Mouse (Mus musculus): ENCODE data around the gene Prkd2. TPM values are rescaled to one million over a fixed set of nuclear protein-coding genes. Genes with fewer than 3 reads are reported as not detected.

Gene Prkd2
- polyA plus RNA-seq, 1 experiment from 2014 or later = 21.9 TPM

DNA sequence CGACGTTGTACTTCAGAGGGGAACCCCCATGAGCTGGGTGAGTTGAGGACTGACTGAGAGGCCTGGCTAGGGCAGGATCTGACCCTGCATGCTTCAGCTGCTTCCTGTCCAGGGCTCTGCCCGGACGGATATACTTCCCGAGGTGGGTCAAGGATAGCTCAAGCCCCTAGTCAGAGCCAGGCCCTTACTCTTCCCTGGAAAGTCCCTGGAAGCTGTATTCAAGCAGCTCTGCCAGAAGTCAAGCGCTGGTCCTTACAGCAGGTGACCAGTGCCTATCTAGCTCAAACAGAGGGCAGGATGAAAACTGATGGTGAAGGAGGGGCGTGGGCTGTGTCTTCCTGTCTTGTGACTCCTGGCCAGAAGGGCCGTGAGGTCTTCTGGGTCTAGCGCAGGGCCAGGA is 12.3 kb upstream of the Prkd2 start:
- H3K36me3 ChIP-seq = peaks cover 97% of the 10 kb centered on the region

GRCm38 (mm10) chr7:16837916-16838803 is 4.5 kb upstream of the Prkd2 start:
- Histone ChIP-seq H3K27ac (no peak overlapping the region), H3K4me3 (no peak overlapping the region), H3K4me2 (no peak overlapping the region), H3K36me3 (peaks cover 70% of the 10 kb centered on the region), H3K27me3 (no peaks in the 10 kb centered on the region), H3K4me1 (peaks cover 10% of the 10 kb centered on the region; the same call in 1 of the 2 replicates), H3K9me3 (no peaks in the 10 kb centered on the region), H3K9ac (no peak overlapping the region)
- 90% methylated on average over 18 of the region's 18 CpGs for WGBS
- ATAC-seq (ENCODE audit: insufficient number of reproducible peaks, low FRiP score, low TSS enrichment, low read depth) = no peak

More for the DNA sequence above, 12.3 kb upstream of the Prkd2 start:
- Histone ChIP-seq H3K27me3 (no peaks in the 10 kb centered on the region), H3K9ac (no peak overlapping the region), H3K4me2 (no peak overlapping the region), H3K9me3 (no peaks in the 10 kb centered on the region), H3K27ac (no peak overlapping the region), H3K4me3 (no peak overlapping the region), H3K4me1 (0 out of 2 replicates have a peak, but pooled peaks cover 2% of the 10 kb centered on the region)
- no peak for ATAC-seq (ENCODE audit: insufficient number of reproducible peaks, low FRiP score, low TSS enrichment, low read depth)
- 87% methylated on average over 9 of the region's 9 CpGs for WGBS

DNA sequence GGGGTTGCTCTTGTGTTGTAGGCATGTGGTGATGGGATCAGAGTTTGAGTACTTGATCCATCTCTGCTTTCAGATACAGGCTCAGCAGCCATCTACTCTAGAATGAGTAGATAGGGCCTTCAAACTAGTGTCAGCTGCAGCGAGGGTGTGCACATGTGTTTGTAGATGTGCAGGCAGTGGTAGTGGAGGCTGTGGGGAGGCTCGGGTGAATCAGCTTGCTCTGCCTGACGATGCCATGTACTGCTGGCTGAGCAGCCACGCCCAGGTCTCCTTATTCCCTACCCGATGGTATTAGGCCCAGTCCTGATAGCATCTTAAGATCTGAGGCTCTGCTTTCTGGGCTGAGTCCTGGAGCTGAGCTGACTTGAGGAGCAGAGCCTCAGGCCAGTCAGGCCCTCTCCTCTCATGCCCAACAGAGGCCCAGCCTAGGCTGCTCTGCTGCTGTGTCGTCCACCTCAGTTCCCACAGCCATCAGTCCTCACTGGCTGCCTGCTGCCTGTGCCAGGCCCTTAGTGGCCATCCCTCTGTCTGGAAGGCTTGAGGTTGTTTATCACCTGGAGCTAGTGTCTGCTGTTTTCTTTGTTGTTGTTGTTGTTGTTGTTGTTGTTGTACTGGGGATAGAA is 3.8 kb upstream of the Prkd2 start:
- no peak for ATAC-seq (ENCODE audit: insufficient number of reproducible peaks, low FRiP score, low TSS enrichment, low read depth)
- 79% methylated on average over 6 of the region's 6 CpGs for WGBS

GRCm38 (mm10) chr7:16839427-16840108 is 3.1 kb upstream of the Prkd2 start:
- no peak for ATAC-seq (ENCODE audit: insufficient number of reproducible peaks, low FRiP score, low TSS enrichment, low read depth)
- no peaks in the 10 kb centered on the region for H3K27me3 ChIP-seq
- H3K36me3 ChIP-seq = peaks cover 56% of the 10 kb centered on the region
- no peak overlapping the region for H3K27ac ChIP-seq
- H3K4me1 ChIP-seq = peaks cover 21% of the 10 kb centered on the region
- no peak overlapping the region for H3K4me2 ChIP-seq
- no peaks in the 10 kb centered on the region for H3K9me3 ChIP-seq
- H3K9ac ChIP-seq = no peak overlapping the region
- no peak overlapping the region for H3K4me3 ChIP-seq
- WGBS = 91% methylated on average over 12 of the region's 12 CpGs

More for the DNA sequence above, 3.8 kb upstream of the Prkd2 start:
- H3K36me3 ChIP-seq = peaks cover 62% of the 10 kb centered on the region
- H3K4me3 ChIP-seq = no peak overlapping the region
- H3K9ac ChIP-seq = no peak overlapping the region
- no peaks in the 10 kb centered on the region for H3K27me3 ChIP-seq
- H3K4me2 ChIP-seq = no peak overlapping the region
- no peak overlapping the region for H3K27ac ChIP-seq
- H3K9me3 ChIP-seq = no peaks in the 10 kb centered on the region
- peaks cover 15% of the 10 kb centered on the region for H3K4me1 ChIP-seq

DNA sequence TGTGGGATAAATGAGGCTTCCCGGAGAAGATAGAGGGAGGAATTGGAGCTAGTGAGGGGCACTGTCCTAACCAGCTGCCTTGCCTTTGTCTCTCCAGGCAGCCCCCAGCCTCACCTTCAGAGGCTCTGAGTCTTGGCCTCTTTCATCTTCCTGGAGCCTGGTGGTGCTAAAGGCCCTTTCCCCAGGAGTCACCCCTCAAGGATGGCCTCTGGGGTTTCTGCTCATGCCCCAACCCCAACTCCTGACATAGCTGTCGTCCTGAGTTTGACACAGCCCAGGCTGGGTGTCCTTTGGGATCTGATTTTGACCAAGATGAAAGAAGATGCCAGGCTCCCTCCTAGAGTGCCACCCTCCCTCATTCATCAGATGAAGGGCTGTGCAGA is 2.6 kb upstream of the Prkd2 start:
- peaks cover 27% of the 10 kb centered on the region for H3K4me1 ChIP-seq
- 92% methylated on average over 2 of the region's 2 CpGs for WGBS
- H3K27ac ChIP-seq = no peak overlapping the region
- no peak overlapping the region for H3K4me3 ChIP-seq
- H3K4me2 ChIP-seq = no peak overlapping the region
- ATAC-seq (ENCODE audit: insufficient number of reproducible peaks, low FRiP score, low TSS enrichment, low read depth) = no peak
- peaks cover 50% of the 10 kb centered on the region for H3K36me3 ChIP-seq
- no peaks in the 10 kb centered on the region for H3K9me3 ChIP-seq
- H3K9ac ChIP-seq = no peak overlapping the region
- no peaks in the 10 kb centered on the region for H3K27me3 ChIP-seq

- Histone ChIP-seq H3K4me1 (peaks cover 36% of the 10 kb centered on the region), H3K4me3 (no peak overlapping the region), H3K36me3 (peaks cover 49% of the 10 kb centered on the region), H3K27me3 (no peaks in the 10 kb centered on the region), H3K4me2 (no peak overlapping the region), H3K9ac (no peak overlapping the region), H3K9me3 (no peaks in the 10 kb centered on the region), H3K27ac (peak overlapping the region; percentile 89)
- WGBS = 81% methylated on average over 4 of the region's 4 CpGs
- ATAC-seq (ENCODE audit: insufficient number of reproducible peaks, low FRiP score, low TSS enrichment, low read depth) = no peak
These were observed 1.6 kb upstream of the Prkd2 start for GRCm38 (mm10) chr7:16841078-16841477.

DNA sequence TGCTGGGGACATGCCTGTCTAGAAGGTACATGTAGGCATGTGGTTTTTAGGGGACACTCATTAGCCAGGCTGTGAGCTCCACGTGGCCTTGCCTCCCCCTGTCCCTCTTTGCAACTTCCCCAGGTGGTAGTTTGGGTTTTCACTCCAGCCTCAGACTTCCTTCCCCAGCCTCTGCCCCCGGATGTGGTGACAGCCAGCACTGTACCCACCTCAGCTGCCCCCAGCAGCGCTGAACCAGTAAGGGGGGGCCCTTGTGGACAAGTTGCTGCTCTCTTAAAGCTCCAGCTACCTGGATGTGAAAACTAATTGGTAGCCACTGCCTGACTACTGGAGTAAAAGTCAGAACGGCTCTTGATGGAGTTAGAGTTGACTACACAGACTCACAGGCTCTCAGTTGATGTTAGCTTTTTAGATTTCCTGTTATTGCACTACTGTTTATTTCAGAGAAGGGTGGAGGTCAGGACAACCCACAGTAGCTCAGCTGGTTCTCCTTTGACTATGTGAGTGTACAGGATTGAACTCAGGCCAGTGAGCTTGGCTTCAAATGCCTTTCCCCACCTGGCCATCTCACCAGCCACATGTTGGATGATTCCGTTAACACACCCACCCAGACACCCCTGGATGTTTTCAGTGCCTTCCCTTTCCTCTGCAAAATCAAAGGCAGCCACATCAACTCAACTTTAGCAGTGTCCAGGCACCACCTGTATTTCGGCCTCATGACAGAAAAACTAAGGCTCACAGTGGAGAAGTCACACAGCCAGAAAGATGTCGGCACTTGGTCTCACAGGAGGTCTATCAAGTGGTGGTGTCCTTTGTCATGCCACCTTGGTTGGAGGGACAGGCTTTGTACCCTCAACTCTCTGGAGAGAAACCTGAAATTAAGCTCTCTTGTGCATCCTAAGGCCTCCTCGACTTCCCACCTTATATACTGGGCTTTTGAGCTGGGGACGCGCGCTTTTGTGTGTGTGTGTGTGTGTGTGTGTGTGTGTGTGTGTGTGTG is 841 bp upstream of the Prkd2 start:
- H3K4me1 ChIP-seq = peaks cover 36% of the 10 kb centered on the region
- H3K9ac ChIP-seq = no peak overlapping the region
- WGBS = 36% methylated on average over 11 of the region's 11 CpGs
- H3K4me2 ChIP-seq = peak overlapping the region; percentile 92
- no peaks in the 10 kb centered on the region for H3K27me3 ChIP-seq
- H3K27ac ChIP-seq = peak overlapping the region; percentile 89
- peaks cover 52% of the 10 kb centered on the region for H3K36me3 ChIP-seq
- no peaks in the 10 kb centered on the region for H3K9me3 ChIP-seq
- H3K4me3 ChIP-seq = peak overlapping the region; percentile 62
- ATAC-seq (ENCODE audit: insufficient number of reproducible peaks, low FRiP score, low TSS enrichment, low read depth) = no peak

DNA sequence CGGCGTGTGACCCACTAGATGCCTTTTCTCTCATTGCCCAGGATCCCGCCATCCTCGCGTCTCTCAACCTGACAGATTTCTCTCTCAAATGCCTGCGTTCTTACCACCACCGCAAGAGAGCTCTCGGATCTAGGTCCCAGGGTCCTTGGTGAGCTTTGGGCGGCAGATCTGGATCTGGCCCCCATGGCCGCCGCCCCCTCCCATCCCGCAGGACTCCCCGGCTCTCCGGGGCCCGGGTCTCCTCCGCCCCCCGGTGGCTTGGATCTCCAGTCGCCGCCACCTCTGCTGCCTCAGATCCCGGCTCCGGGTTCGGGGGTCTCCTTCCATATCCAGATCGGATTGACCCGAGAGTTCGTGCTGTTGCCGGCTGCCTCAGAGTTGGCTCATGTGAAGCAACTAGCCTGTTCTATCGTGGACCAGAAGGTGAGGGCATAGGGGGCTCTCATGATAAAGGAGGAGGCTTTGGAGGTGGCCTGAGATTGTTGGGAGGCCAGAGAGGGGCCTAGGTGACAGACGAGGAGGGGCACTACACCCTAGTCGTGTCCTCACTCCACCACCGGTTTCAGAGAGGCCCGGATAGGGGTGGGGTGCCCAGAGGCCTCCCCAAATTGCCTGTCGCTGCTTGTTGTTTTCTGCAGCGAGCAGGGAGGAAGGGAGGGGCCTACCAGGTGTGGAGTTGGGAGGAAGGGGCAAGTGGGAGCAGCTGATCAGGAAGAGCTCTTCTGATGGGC is 904 bp downstream of the Prkd2 start:
- Histone ChIP-seq H3K9me3 (no peaks in the 10 kb centered on the region), H3K27ac (peak overlapping the region; percentile 89)
- no peak for ATAC-seq (ENCODE audit: insufficient number of reproducible peaks, low FRiP score, low TSS enrichment, low read depth)

DNA sequence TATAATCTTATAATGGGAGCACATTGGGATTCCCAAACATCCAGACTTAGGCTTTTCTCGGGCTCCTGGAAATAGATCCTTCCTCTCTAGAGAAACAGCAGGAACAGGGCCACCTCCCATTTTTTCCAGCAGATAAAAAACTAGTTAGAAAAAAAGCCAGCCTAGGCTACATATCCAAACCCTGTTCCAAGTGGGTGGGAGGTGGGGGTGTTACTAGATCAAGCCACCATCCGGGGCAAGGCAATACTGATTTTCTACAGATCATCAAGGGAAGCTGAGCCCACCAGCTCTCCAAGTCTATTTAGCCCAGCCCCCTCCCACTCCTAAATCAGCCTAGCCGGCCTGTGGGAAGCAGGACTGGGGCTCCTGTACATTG is 2.0 kb downstream of the Prkd2 start:
- H3K36me3 ChIP-seq = peaks cover 45% of the 10 kb centered on the region
- peak overlapping the region; percentile 40 for H3K9ac ChIP-seq
- H3K4me1 ChIP-seq = peaks cover 36% of the 10 kb centered on the region
- peak overlapping the region; percentile 89 for H3K27ac ChIP-seq
- 23% methylated on average over 3 of the region's 3 CpGs for WGBS
- H3K9me3 ChIP-seq = no peaks in the 10 kb centered on the region
- no peak for ATAC-seq (ENCODE audit: insufficient number of reproducible peaks, low FRiP score, low TSS enrichment, low read depth)
- H3K4me2 ChIP-seq = peak overlapping the region; percentile 92
- peak overlapping the region; percentile 62 for H3K4me3 ChIP-seq
- H3K27me3 ChIP-seq = no peaks in the 10 kb centered on the region

More for the DNA sequence above, 904 bp downstream of the Prkd2 start:
- Histone ChIP-seq H3K4me2 (peak overlapping the region; percentile 92), H3K4me1 (peaks cover 36% of the 10 kb centered on the region), H3K36me3 (peaks cover 45% of the 10 kb centered on the region), H3K9ac (peak overlapping the region; percentile 62), H3K27me3 (no peaks in the 10 kb centered on the region), H3K4me3 (peak overlapping the region; percentile 62)
- under 1% methylated on average over 32 of the region's 33 CpGs for WGBS

GRCm38 (mm10) chr7:16845072-16845819 is 2.5 kb downstream of the Prkd2 start:
- H3K27me3 ChIP-seq = no peaks in the 10 kb centered on the region
- H3K27ac ChIP-seq = peak overlapping the region; percentile 89
- H3K9ac ChIP-seq = peak overlapping the region; percentile 40
- peaks cover 36% of the 10 kb centered on the region for H3K4me1 ChIP-seq
- WGBS = 12% methylated on average over 14 of the region's 14 CpGs
- H3K9me3 ChIP-seq = no peaks in the 10 kb centered on the region
- H3K4me2 ChIP-seq = peak overlapping the region; percentile 92
- H3K4me3 ChIP-seq = peak overlapping the region; percentile 62
- H3K36me3 ChIP-seq = peaks cover 45% of the 10 kb centered on the region
- 0 out of 2 replicates have a peak, but pooled peaks have one; percentile 7 for ATAC-seq (ENCODE audit: insufficient number of reproducible peaks, low FRiP score, low TSS enrichment, low read depth)
